Mouse (Mus musculus): Measurements from ENCODE around the gene Eef2k.

The Eef2k gene

GRCm38 (mm10) chr7:120842345-120843036, at the start of gene Eef2k:
Gene Eef2k (plus strand): TSS chr7:120842831.
- in situ Hi-C loops (cut with MboI, MseI) = no loop called here

- in situ Hi-C loops (cut with MboI, MseI) = no loop called here
Observed at GRCm38 (mm10) chr7:120795544-120795943, 47.1 kb upstream of the Eef2k start.

GRCm38 (mm10) chr7:120796369-120796768, 46.3 kb upstream of the Eef2k start:
- in situ Hi-C loops (cut with MboI, MseI) = no loop called here

GRCm38 (mm10) chr7:120803268-120803667, 39.4 kb upstream of the Eef2k start:
- in situ Hi-C loops (cut with MboI, MseI) = no loop called here

- in situ Hi-C loops (cut with MboI, MseI) = no loop called here
Observed at GRCm38 (mm10) chr7:120809705-120810104, 32.9 kb upstream of the Eef2k start.

GRCm38 (mm10) chr7:120811834-120812415, 30.7 kb upstream of the Eef2k start, which contains the start of gene Gm5737:
Gene Gm5737 (plus strand): TSS chr7:120812365.
- in situ Hi-C loops (cut with MboI, MseI) = no loop called here

DNA sequence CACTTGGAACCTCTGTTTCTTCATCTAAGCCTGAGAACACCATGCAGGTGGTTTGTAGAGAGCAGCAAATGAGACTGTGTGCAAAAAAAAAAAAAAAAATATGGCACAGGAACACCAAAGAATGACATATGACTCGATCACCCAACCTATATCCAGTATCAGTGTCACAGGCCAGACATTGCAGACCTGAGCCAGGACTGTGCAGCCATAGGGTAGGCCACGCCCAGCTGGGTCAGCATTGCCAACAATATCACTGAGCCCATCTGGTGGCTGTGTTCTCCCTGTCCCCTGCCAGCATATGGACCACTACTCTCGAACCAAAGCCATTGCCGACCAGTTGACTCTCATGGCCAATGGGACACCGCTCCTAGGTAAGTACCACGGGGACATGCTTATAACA, 25.1 kb upstream of the Eef2k start:
- in situ Hi-C loops (cut with MboI, MseI) = no loop called here

DNA sequence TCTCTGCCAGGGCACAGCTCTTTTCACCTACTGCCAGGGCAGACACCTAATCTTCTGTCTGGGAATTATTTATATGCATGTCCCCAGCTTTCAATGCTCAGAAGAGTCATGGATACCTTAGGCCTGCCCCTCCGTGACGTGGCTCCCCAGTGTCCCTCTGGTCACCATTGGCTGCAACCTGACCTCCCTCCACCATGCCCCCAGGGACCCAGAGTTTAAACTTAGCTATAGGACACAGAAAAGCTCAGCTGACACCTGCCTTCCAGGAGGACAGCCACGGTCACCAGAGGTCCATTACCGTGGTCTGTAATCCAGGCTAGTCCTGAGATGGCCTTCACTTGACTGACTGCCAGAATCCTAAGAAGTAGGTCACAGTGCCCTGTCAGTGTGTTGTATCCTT, 23.2 kb upstream of the Eef2k start:
- in situ Hi-C loops (cut with MboI, MseI) = no loop called here

GRCm38 (mm10) chr7:120823248-120823647, 19.4 kb upstream of the Eef2k start:
- in situ Hi-C loops (cut with MboI, MseI) = loop anchor here (5.0 kb wide), 1 partner anchor 151 kb away; the partner anchor contains the start of gene Pdzd9

GRCm38 (mm10) chr7:120825097-120825496, 17.5 kb upstream of the Eef2k start:
- in situ Hi-C loops (cut with MboI, MseI) = no loop called here

DNA sequence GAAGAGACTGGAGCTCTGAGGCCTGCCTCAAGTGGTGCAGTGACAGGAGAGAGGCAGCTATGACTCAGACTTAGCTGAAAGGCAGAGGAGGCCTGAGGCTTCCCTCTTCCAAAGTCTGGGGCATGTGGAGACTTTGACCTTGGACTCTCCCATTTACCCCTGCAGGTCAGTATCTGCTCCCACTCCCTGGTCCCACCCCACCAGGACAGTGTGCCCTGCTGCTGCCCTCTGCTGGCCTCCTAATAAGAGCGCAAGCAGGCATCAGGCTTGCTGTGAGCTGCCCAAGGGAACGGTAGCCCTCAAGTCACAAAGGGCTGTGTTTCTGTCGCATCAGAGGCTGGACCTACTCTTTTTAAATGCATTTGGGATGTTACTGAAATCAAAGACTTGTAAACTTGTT, 16.2 kb upstream of the Eef2k start:
- in situ Hi-C loops (cut with MboI, MseI) = no loop called here

- in situ Hi-C loops (cut with MboI, MseI) = loop anchor here (10.0 kb wide), 1 partner anchor 196 kb away; the partner anchor contains the start of gene Uqcrc2
Observed at GRCm38 (mm10) chr7:120830431-120831381, 11.9 kb upstream of the Eef2k start.

DNA sequence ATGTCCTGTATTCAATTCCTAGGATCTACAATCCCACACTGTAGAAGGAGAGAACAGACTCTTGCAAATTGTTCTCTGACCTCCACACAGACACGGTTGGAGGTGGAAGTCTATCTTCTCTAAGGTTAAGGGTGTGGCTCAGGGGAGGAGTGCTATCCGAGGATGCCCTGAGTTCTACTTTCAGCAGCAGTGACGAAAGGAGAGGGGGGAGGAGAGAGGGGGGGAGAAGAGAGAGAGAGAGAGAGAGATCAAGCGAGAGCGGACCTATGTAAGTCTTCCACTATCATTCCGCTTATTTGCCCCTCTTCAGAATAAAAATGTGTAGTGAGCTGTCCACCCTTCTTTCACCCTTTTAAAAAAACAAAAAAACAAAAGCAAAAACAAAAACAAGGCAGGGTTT, 8.2 kb upstream of the Eef2k start:
- in situ Hi-C loops (cut with MboI, MseI) = loop anchor here (10.0 kb wide), 1 partner anchor 200 kb away; the partner anchor contains the start of gene Uqcrc2

DNA sequence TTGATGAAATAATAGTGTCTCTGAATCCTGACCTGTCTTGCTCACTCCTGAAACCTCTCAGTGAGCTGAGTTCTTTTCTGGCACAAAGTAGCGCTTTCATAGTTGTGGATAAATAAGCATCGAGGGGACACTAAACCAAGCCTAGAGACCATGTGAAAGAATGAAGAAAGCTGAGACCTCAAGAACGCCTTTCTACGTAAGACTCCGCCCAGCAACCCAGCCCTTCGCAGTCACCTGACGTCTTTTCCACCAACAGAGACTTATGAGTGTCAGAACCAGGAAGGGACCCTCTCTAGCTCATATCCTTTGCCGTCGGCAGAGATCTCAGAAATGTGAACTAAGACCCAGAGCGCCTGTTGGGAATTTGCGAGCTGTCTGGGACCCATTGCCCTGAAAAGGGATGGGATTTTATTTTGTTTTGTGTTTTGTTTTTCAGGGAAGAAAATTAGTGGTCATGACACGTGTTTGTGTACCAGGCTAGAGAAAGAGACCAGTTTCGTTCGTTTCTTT, 7.7 kb upstream of the Eef2k start:
- in situ Hi-C loops (cut with MboI, MseI) = loop anchor here (5.0 to 10.0 kb wide), 2 partner anchors 82 to 200 kb away; partner anchors contain the start of genes Polr3e and Uqcrc2

DNA sequence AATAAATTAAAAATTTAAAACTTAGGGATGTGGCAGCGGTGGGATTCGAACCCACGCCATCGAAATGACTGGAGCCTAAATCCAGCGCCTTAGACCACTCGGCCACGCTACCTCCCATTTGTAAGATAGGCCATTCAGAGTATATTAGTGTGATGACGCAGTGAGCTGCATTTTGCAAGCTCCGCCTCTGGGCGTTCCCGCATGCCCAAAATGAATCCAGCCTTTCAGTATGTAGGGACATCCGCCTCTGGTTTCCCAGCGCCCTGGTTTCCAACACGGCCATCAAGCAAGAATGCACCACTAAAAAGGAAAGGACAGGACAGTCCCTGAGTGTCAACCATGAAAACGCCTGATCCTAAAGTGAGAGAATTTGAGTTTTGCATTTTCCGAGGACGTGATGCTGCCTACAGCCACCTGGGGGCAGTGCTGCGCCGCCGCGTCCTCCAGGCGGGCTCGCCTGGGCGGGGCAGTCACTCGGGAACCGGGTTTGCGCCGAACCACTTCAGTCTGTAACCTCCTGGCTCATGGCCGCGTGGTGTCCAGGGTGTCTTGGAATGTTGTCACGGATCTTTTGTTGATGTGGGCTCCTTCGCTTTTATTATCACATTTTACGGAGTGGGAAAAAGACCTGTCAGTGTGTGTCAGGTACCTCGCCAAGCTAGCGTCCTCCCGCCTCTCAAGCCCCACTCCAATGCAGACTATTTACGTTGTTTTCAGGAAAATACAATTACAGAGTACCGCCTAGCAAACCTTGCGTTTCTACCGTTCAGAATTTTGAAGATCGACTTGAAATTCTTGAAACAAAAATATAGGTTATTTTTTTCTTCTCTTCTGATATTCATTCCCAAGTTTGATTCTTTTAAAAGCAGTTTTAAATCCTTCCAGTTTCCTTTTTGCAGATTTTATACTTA, 6.9 kb upstream of the Eef2k start:
- in situ Hi-C loops (cut with MboI, MseI) = loop anchor here (5.0 to 10.0 kb wide), 2 partner anchors 82 to 201 kb away; partner anchors contain the start of genes Polr3e and Uqcrc2

DNA sequence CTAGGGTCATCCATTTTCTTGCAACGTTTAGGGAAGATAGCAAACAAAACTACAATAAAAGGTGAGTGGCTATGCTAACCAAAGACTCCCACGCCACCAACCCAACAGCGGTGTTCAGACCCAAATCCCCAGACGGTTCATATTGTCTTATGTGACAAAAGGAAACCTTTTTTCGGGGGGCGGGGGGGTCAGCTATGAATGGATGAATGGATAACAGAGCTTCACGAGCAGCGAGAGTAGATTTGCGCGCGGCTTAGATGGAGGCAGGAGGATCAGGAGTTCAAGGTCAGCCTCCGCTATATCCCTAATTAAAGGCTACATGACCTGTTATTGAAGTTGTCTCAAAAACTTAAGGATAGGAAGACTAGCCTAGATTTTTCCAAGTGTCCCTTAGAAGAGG, 6.3 kb upstream of the Eef2k start:
- in situ Hi-C loops (cut with MboI, MseI) = loop anchor here (5.0 to 10.0 kb wide), 2 partner anchors 81 to 202 kb away; partner anchors contain the start of genes Polr3e and Uqcrc2

- in situ Hi-C loops (cut with MboI, MseI) = loop anchor here (5.0 to 10.0 kb wide), 2 partner anchors 79 to 204 kb away; partner anchors contain the start of genes Polr3e and Uqcrc2
Observed at GRCm38 (mm10) chr7:120838436-120839160, 4.0 kb upstream of the Eef2k start.

DNA sequence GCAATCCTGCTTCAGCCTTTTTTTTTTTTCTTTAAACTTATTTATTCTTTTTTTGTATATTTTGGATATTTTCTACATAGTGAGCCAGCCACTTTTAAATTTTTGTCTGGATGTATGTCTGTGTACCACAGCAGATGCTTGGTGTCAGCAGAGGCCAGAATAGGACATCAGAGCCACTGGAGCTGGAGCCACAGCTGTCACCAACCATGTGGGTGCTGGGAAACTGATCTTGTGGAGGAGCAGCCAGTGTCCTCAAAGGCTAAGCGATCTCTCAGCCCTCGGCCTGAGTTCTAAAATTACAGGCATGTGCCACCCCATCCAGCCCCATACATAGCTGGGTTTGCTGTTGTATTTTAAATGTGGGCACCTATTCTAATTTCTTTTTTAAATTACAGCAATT, 2.8 kb upstream of the Eef2k start:
- in situ Hi-C loops (cut with MboI, MseI) = loop anchor here (5.0 to 10.0 kb wide), 2 partner anchors 78 to 205 kb away; partner anchors contain the start of genes Polr3e and Uqcrc2

GRCm38 (mm10) chr7:120843037-120843621, 498 bp downstream of the Eef2k start:
- in situ Hi-C loops (cut with MboI, MseI) = no loop called here

Data from regulatory T cell (primary cell).